8 mouse cellular contexts compared by ENCODE assay signal in the genomic region with DNA sequence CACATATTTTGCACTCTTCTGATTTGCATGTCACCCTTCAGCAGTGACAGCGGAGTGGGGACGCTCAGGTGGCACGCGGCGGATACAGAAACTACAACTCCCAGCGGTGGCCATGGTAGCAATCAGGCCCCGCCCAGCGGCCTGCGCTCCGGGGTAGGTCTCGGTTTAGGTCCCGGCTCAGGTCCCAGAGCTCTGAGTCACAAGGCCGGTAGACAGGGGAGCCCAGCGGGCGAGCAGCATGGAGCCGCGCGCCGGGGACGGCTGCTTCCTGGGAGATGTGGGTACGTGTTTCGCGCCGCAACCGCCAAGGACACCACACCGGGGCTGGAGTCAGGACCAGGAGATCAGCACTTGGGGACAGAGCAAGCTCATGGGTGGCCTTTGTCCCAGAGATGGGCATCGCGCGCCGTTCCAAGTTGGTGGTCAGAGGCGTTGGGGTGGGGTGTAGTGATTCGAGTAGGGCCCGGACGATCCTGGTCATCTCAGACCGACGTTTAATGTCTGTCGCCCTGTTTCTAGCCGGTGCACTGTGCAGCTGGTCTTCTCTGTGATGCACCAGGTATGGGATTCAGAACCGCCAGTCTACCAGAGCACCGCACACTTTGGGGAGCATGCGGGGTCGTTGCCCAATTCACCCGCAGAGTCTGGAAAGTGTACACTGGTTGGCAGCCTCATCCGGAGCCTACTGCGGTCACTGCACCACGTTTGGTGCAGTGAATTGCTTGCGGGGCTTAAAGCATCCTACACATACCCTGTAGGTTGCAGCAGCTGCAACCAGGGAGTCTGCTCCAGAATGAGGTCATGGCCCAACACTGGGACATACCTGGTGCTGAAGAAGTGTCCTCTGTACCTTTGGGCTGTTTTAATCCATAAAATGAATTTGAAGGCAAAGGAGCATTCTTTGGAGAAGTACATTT. TPM values are rescaled to one million over a fixed set of nuclear protein-coding genes. Genes with fewer than 3 reads are reported as not detected.
DNase-seq lines count a peak whose midpoint lies in the region; ATAC-seq lines count a peak whose summit lies in the region.

Gene Asb13, plus strand, starts transcription at position 138 of the 917 bp plus-strand sequence.

- peak; percentile 94 for ATAC-seq in hindbrain, embryonic 15.5 days (ENCODE audit: low FRiP score, low read depth)

- H3K9me3 ChIP-seq in hindbrain, embryonic 15.5 days = no peaks in the 10 kb centered on the region

- H3K4me1 ChIP-seq in hindbrain, embryonic 15.5 days (replicated peaks) = 0 out of 2 replicates have a peak, but pooled peaks cover 6% of the 10 kb centered on the region

- H3K4me2 ChIP-seq in hindbrain, embryonic 15.5 days = peak within 1 kb of the TSS; percentile 59

- under 1% methylated on average over 47 of the region's 47 CpGs for WGBS in hindbrain, embryonic 15.5 days

- peak within 1 kb of the TSS; percentile 56 for H3K4me3 ChIP-seq in hindbrain, embryonic 15.5 days

- peak within 1 kb of the TSS; percentile 59 for H3K27ac ChIP-seq in hindbrain, embryonic 15.5 days (replicated peaks)

- no peaks in the 10 kb centered on the region for H3K27me3 ChIP-seq in hindbrain, embryonic 15.5 days

- H3K9ac ChIP-seq in hindbrain, embryonic 15.5 days = peak within 1 kb of the TSS; percentile 54

- no peaks in the 10 kb centered on the region for H3K36me3 ChIP-seq in hindbrain, embryonic 15.5 days

- DNase-seq in T-cell, adult 2 months (ENCODE audit: low spot score) = peak; percentile 89
- DNase-seq in cerebellum, postnatal 4 days (ENCODE audit: low spot score in 2 of 2) = peak; percentile 42 to 65
- peak; percentile 88 for DNase-seq in gastrocnemius, adult 18-20 months (ENCODE audit: low spot score)
- peak; percentile 80 to 91 for DNase-seq in left cerebral cortex, adult 18-20 months (ENCODE audit: low spot score in 2 of 2)
- peak; percentile 84 to 86 for DNase-seq in lung, postnatal 4 days
- peak; percentile 85 for DNase-seq in retina, postnatal 1 day
- DNase-seq in thymus, postnatal 4 days = peak; percentile 91

RNA-seq across cellular contexts. Expression of gene Asb13, which starts in this region (rescaled TPM):
- 10 to 100 TPM; 13.5 to 13.6 TPM for total RNA-seq in gastrocnemius, adult 18-20 months (2021)
- polyA plus RNA-seq in hindbrain, embryonic 15.5 days (2015; fragmentation: Nextera tagmentation; extraction: Ambion mirVana) = 13.4 and 17.9 TPM in 2 replicates
- total RNA-seq in left cerebral cortex, adult 18-20 months (2021) = 10 to 100 TPM; 47.9 to 49.8 TPM

Comparison
In these comparisons a context has a peak if more than half of its experiments do, and no peak if none do; other contexts are left out.
1. Peak in every context shown above with its lines: DNase-seq, ATAC-seq, H3K4me3 ChIP-seq and H3K27ac ChIP-seq.